Mouse (Mus musculus): ENCODE measurements around the gene Slit3.

Gene Slit3

GRCm38 (mm10) chr11:35711314-35711713 is 590.3 kb downstream of the Slit3 start:
- DNase-seq: no peak

- DNase-seq: no peak
Observed at GRCm38 (mm10) chr11:35718881-35719280, 597.9 kb downstream of the Slit3 start.

GRCm38 (mm10) chr11:35723876-35724275 is 602.9 kb downstream of the Slit3 start:
- peak; percentile 20 to 25 for DNase-seq

- no peak for DNase-seq
Observed at GRCm38 (mm10) chr11:35726341-35726846, 605.4 kb downstream of the Slit3 start.

GRCm38 (mm10) chr11:35728200-35728599 is 607.2 kb downstream of the Slit3 start:
- no peak for DNase-seq

GRCm38 (mm10) chr11:35729186-35729585 is 608.2 kb downstream of the Slit3 start:
- DNase-seq: peak in 1 of 2 experiments; percentile 5

GRCm38 (mm10) chr11:35732366-35732765 is 611.3 kb downstream of the Slit3 start:
- DNase-seq: no peak

- no peak for DNase-seq
Observed at GRCm38 (mm10) chr11:35736817-35737216, 615.8 kb downstream of the Slit3 start.

GRCm38 (mm10) chr11:35737262-35737661 is 616.2 kb downstream of the Slit3 start:
- DNase-seq: peak; percentile 7 to 54

GRCm38 (mm10) chr11:35738102-35738501 is 617.1 kb downstream of the Slit3 start:
- DNase-seq: peak in 1 of 2 experiments; percentile 5

GRCm38 (mm10) chr11:35743586-35743985 is 622.6 kb downstream of the Slit3 start:
- no peak for DNase-seq

GRCm38 (mm10) chr11:35744571-35744970 is 623.5 kb downstream of the Slit3 start:
- DNase-seq: no peak

GRCm38 (mm10) chr11:35750578-35750977 is 629.6 kb downstream of the Slit3 start:
- peak; percentile 88 to 92 for DNase-seq

GRCm38 (mm10) chr11:35754906-35755418 is 633.9 kb downstream of the Slit3 start:
- no peak for DNase-seq

- no peak for DNase-seq
Observed at GRCm38 (mm10) chr11:35755546-35755945, 634.5 kb downstream of the Slit3 start.

- DNase-seq: peak in 1 of 2 experiments; percentile 14
Observed at GRCm38 (mm10) chr11:35756411-35757303, 635.6 kb downstream of the Slit3 start.

Measured in lung, adult 18-20 months (tissue).